Mouse (Mus musculus): ENCODE measurements around the gene Npas3.
A peak's percentile ranks its signal among the peaks of the same experiment; 100 is the strongest.

Gene Npas3

DNA sequence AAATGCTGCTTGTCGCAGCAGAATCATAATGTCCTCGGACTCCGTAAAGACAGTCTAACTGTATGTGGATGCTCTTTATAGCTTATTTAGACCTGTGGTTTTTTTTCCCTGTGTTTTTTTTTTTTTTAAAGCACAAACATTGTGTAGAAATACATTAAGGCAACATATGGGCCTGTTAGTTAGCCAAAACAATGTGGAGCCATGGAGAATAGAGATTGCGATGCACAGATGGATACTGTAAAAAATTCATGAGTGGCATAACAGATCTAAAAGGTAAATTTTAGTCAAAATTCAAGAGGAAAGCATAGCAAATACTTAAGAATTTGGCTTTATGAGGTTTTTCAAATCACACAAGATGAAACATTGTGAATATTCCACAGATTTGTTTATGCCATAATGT, 444.0 kb downstream of the Npas3 start:
- DNase-seq (ENCODE audit: low read depth, low spot score), result no peak

DNA sequence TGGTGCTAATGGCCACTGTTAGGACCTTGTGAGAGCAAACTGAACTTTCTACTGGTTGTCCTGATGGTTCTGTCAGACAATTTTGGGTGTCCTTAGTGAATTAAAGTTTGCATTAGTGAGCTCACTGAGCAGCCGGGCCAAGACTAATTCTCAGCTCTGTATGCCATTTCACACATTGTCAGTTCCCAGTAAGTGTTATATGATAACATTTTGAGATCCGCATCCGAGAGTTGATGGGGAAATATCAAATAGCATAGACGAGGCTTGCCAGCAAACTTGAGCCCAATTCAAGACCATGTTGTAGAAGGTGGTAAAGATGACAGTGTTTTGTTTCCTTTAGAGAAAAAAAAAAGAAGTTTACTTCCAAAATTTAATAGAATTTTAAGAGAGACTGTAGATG, 445.9 kb downstream of the Npas3 start:
- DNase-seq (ENCODE audit: low read depth, low spot score), result no peak

DNA sequence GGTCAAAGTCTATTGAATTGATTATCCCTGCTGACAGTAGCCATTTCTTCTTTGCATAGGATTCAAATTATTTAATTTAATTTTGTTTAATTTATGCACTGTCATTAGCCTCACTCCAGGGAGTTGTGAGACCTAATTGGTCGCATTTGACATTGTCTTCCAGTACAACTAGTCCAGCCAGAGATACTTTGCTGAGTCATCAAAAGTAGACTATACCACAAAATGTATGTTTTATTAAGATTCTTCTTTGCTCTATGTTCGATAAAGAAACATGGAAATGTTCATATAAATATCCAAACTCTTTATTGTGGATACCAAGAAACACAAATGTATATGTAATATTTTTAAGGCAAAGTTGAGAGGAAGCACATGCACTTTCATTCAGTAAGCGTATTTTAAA, 446.8 kb downstream of the Npas3 start:
- no peak for DNase-seq (ENCODE audit: low read depth, low spot score)

DNA sequence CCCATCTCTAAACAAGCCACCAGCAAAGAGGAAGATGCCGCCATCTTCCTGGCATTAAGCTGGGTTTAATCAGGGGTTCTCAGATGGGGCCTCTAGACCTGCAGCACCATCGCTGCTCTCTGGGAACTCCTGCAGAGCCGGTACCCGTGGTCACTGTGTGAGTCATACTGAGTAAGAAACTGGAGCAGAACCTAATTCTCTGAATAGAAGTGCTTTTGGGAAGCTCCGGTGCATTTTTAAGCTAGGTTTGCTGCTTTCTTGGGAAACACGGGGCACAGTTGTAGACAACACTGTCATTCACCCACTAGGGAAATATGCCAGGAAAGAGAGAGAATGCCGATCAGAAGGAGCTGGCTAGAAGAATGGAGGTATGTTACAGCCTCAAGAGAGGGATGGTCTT, 449.2 kb downstream of the Npas3 start:
- DNase-seq (ENCODE audit: low read depth, low spot score), result no peak

DNA sequence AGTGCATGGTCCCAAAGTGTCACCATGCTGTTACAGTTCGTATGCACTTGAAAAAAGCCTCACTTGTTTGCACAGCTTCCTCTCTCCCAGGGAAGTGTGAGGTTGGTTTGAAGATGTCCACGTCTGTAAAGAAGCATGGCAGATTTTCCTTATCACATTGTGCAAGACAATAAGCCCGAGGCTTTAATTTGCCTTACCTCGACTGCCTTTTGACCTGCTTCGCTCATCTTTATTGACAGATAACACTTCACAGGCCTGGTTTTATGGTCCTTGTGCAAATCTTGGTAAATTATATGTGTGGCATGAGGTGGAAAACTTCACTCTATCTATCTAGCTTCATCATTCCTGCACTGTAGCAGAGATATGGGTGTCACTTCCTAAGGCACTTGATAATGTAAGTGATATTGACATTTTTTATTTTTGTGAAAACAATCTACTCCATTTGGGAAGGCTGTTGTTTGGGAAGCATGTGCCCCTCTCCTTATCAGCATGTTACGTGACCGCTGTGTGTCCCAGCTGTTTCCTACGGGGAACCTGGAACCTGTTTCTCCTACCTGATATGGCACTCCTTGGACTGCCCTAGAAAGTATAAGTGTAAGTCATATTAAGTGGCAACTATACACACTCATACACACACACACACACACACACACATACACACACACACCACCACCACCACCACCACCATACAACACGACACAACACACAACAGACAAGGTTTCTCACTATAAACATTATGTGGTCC, 450.2 kb downstream of the Npas3 start:
- no peak for DNase-seq (ENCODE audit: low read depth, low spot score)

DNA sequence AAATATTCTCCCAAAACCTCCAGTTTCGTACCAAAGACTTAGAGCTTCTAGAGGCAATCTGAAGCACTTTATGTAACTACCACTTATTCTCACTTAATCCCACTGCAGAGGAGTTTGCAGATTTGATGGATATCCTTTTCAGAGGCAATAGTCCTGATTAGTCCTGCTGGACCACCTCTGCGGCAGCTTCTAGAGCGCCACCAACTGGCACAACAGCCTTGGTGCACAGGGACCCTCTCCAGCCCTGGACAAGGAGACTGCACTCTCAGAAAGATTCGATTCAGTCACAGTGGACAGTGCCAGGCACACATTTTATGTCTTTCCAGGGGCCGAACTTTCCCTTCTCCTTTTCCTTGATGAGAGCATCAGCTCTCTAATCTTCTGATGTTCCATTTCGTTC, 471.4 kb downstream of the Npas3 start:
- DNase-seq (ENCODE audit: low read depth, low spot score), result peak; percentile 8

DNA sequence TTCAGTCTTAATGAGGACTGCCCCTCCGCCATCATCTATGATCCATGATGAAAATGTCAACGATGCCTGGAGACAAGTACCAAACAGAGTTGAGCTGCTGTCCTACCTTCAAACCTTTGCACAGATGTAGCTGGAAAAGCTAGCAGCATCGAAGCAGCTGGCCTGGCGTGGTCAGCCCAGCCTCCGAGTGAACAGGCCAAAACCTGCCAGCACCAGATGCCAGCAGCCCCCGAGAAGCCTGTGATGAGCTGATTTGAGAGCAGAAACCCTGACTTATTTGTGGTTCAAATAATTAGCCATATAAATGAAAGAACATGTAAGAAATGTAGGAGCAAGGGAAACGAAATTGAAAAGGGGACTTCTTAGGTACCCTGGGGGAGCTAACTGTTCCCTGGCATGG, 473.7 kb downstream of the Npas3 start:
- no peak for DNase-seq (ENCODE audit: low read depth, low spot score)

DNA sequence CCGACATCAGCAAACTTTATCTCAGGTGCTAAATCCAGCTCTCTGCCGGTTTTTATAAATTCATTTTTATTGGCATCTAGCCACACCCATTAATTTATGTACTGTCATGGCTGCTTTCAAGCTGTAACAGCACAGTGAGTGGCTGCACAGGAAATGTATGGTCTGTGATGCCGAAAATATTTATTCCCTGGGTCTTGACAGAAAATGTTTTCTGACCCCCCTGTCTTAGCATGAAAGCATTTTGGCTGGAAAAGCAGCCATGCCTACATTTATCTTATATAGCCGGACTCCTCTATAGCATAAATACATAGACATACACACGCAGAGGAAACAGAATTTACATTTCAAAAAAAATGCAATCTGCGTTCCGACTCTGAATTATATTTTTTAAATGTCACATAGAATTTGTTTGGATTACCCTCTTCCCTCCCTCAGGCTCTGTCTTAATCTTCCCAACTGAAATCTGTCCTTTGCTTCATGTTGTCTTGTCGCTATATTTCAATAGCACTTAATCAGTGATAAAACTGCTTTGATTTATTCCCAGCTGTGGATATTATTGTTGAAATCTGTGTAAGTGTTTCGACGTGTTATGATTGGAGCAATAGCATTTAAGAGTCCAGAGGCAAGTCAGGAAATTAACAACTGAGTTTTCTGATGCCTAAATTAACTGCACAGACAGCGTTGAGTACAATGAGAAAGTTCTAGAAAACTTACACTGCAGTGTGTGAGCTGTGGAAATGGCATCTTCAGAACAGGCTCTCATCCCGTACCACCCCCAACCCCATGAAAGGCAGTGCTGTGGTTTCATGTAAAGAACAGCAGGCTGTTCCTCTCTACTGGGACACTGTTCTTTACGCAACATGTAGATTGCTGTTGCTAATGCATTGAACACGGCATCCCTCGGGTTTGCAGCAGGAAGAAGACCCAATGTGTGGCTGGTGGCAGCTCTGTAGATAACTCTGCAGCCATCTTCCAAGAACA, 474.5 kb downstream of the Npas3 start:
- no peak for DNase-seq (ENCODE audit: low read depth, low spot score)

DNA sequence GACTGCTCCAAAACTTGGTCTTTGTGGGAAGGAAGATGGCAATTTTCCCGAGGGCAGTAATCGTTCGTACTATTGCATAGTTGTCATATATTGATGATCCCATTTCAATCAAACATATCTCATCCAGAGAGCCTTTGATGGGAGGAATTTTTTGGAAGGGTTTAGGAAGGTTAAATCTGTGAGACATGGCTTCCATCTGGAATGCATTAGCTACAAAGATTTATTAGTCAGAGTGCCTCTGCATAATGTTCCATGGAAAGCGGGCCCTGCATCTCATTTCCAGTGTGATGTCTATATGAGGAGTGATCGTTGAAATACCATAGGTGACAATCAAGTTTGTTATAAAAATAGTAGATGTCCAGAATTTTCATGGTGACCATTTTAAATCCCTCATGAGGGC, 480.8 kb downstream of the Npas3 start:
- DNase-seq (ENCODE audit: low read depth, low spot score), result no peak

DNA sequence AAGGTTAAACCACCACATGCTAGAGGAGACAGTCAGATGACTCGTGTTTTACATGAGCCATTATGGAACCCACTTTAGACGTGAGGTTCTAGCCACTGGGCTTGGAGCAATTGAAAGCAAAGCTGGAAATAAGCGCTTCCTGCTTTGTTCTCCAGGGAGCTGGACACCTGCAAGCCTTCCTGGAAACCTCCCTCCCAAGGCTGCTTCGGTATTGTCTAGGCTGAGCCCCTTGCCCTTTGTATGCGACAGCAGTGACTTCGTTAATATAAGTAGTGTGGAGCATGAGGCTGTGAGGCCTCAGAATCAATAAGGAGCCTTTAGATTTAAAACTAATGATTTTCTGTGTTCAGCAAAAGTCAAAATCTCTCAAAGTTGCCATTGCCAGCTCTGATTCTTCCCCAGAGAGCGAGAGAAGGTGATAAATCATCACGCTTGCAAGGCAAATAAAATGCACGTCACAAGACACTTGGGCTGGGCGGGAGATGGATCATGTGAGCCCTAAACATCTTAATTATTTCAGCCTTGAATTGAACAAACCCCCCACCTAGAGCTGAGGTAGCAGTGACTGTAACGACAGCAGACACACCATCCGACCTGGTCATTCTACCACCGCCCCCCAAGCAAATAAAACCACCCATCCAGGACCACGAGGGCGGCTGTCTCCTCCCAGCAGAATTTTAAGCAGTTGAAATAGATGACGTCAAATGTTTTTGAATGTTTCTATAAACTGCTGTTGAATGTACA, 490.2 kb downstream of the Npas3 start:
- DNase-seq (ENCODE audit: low read depth, low spot score), result peak; percentile 2

DNA sequence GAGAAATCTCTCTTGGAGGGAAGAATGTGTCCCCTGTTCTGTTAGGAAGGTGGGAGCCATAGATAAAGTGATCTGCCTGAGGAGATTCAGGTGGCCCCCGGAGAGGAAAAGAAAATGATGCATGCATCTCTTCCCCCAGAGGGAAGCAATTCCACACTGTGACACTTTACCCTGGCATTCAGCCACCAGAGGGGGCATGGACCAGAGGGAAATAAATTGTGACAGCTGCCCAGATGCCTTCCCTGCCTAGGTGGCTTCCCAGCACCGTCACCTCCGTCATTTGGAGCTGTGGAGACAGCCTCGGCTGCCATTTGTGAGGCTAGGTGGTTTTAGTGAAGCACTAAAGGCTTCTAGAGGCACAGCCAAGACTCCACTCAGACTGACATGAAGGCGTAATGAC, 498.2 kb downstream of the Npas3 start:
- DNase-seq (ENCODE audit: low read depth, low spot score), result no peak

DNA sequence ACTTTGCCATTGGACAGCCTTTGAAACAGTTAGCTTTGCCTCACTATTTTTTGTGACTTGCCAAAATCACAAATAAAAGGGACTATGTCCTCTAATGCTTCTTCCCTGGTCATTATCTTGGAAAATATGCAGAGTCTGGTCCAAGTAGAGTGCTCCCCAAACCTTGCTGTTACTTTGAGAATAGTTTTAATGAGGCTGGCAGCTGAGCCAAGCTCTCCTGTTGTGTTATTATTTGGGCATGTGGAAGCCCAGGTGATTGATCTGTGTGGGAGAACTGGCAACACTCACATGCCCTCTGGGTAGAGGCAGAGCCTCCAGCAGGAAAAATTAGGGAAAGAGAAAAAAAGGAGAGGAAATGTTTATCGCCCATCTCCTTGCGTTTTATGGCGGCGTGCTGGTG, 500.9 kb downstream of the Npas3 start:
- no peak for DNase-seq (ENCODE audit: low read depth, low spot score)

DNA sequence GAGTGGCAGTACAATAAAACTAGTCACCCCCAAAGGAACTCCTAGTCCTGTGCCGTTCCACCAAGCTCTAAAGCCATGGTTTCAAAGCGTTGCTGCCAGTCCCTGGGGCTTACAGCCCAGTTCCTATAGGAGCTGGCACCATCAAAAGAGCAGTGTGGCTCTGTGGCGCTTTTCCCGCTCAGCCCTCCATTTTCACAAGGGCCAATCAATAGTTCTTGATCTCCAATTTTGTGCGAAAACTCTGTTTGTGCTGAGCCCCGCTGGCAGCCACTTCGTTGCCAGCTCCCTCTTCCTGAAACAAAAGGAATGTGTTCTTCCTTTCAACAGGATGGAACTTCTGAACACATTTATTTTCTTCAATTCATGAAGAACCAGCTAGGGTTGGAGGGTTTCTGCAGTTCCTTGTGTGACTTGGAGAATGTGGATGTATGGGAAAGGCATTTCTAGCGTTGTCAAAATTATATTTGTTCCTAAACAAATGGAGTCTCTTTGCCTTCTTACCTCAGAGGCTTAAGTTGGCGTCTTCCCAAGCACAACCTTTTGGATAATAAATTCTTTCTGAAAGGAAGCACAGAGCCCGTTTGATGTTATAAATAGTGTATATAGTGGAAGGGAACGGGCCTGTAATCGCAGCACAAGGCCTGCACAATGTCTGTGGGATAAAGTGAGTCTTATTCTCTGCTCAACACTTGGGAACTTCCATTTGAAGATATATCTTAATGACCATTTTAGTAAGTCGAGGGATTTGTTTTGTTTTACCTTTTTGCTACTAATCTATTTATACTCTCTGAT, 504.0 kb downstream of the Npas3 start:
- DNase-seq (ENCODE audit: low read depth, low spot score), result no peak

DNA sequence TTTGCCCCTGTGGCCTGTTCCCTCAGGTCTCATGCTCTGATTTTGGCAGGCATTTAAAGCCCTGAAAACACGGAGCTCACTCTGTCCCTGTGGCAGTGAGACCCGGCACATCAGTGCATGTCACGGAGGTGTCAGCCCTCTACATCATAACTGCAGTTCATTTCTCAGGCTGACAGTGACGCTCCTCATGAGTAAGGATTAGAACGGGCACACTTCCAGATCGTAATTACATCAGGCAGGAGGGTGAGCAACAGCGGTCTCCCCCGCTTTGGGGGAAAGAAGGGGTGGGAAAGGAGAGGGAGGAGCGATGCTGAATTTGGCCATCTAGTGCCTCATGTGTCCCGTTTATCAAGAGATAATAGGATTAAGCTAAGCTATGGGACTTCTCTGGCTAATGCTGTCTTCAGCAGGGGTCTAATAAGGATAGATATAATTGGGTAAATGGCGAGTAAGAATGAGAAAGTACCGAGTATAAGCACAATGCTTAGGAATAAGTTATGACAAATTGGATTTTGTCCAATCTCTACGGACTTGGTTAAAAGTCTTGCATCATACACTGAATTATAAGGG, 505.0 kb downstream of the Npas3 start:
- DNase-seq (ENCODE audit: low read depth, low spot score), result no peak

DNA sequence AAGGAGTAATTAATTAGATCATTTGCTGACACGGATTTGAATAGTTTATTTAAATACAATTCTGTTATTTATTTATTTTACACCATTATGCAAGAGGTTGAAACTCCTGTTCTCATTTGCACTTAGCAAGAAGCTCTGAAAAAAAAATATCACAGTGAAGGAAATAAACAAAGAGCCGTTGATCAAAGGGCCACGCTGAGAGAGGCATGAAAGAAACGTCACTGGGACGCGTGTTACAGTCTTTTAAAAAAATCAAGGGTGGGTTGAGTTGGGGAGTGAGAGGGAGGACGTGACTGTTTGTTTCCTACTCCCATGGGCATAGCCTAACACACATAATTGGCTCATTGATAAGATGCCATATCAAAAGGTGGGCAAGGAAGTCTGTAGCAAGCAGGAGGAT, 505.8 kb downstream of the Npas3 start:
- DNase-seq (ENCODE audit: low read depth, low spot score), result no peak

DNA sequence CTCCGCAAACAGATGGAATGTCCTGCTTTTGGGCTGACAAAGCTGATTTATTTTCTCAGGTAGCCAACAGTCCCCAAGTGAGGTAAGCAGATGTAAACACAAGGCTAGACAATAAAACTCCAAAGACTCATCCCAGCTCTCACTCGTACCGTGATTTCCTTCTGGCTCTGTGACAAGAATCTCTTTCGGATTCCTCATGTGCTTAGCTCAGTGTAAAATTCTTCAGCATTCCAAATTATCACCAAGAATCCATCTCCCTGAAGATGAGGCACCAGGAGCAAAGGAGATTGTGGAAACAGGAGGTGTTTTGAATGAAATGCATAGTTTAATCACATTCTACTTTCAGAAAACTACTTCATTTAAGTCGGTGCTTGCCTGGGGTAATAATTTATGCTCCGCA, 509.2 kb downstream of the Npas3 start:
- DNase-seq (ENCODE audit: low read depth, low spot score), result no peak

DNA sequence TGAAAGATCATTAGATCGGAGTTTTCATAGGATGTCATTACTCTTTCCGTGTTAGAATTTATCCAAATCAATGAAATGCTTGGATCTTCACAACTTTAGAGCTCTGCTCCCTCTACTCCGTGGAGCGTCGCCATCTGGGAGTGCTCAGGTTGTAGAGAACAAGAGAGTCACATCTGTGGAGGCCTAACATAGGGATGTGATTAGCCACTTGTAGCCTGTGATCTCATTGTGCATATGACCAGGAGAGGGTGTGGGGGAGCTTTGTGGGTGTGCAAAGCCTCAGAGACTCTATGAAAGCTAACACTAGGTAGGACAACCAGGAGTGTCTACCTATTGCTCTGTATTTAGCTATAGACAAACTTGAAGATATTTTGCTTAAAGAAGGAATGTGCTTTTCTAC, 509.9 kb downstream of the Npas3 start:
- DNase-seq (ENCODE audit: low read depth, low spot score), result no peak

DNA sequence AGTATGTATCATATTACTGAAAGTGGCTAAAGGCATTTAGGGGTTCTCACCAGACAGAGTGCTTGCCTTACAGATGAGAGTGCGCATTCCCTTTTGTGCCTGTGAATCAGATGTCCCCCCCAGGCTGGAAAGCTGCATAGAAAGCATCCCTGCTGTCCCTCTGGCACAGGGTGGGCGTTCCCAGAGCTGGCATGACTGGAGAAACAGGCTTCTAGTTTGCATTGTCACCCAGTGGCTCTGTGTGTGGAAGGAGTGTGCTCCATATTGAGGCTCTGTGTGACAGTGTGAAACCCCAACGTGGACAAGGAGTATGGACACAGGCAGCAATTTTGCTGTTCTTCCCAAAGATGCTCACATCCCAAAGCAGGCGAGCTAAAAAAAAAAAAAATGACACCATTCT, 515.7 kb downstream of the Npas3 start:
- DNase-seq (ENCODE audit: low read depth, low spot score), result no peak

DNA sequence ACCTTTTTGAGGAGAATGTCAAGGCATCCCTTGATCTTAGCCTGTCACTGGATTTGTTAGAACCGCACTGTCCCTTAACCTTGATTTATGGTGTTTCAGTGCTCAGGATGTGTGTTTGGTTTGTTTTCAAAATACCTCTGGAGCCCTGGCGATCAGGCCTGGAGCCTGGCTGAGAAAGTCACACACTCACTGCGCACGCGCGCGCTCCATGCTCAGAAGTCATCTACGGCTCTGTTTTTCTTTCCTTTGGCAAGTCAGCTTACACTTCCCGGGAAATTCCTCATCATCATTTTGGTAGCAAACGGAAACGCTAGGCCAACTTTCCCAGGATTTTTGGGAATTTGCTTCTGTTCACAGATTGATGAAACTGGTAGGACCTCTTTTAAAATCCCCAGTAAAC, 519.9 kb downstream of the Npas3 start:
- no peak for DNase-seq (ENCODE audit: low read depth, low spot score)

DNA sequence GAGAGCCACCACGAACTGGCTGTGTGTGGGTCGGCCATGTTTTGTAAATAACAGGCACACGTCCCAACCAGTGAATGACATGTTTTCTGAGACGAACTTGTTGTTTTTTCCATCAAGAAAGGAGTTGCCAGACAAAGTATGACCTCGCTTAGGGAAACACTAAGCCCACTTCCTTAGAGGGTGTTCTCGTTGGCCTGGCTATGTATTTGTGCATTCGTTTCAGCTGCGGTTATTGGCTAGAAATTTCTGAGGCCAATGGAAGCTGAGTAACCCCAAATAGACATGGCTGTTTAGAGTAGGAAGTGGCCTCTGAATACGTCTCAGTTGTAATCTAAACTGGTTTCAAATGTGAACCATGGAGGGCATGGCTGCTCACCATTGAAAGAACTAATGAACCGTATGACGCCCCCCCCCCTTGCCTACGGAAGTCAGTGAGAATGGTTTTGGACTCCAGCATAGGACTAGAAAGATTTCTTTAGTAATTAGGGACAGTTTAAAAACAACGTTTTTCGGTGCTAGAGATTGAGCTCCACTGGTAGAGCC, 523.0 kb downstream of the Npas3 start:
- no peak for DNase-seq (ENCODE audit: low read depth, low spot score)
